Mouse (Mus musculus) heart, embryonic 12.5 days (tissue): ENCODE results near the gene Tecpr1. TPM values are rescaled to one million over a fixed set of nuclear protein-coding genes. Genes with fewer than 3 reads are reported as not detected.

Experiments used
- ATAC-seq: fragments of 200-750 bp; cut with Nextera tagmentation; 2 replicates; pipeline ENCODE4 v1.8.0; 2017; ENCODE audit warnings: moderate TSS enrichment, moderate library complexity; ENCODE audit not compliant: insufficient number of reproducible peaks, low FRiP score
- H3K27ac ChIP-seq: fragments of 300-500 bp; sonication (generic); 2 replicates; pipeline ENCODE4 v1.5.1; 2016; ENCODE audit warnings: mild to moderate bottlenecking, moderate library complexity; ENCODE audit not compliant: poor library complexity, severe bottlenecking
- H3K27me3 ChIP-seq: fragments of 300-500 bp; sonication (generic); replicated peaks from 2 replicates; pipeline ENCODE4 v1.6.1; 2016; ENCODE audit warnings: mild to moderate bottlenecking, moderate library complexity
- H3K36me3 ChIP-seq: fragments of 300-500 bp; sonication (generic); 2 replicates; pipeline ENCODE4 v1.6.1; 2016; ENCODE audit warnings: mild to moderate bottlenecking, moderate library complexity
- H3K4me1 ChIP-seq: fragments of 300-500 bp; sonication (generic); replicated peaks from 2 replicates; pipeline ENCODE4 v1.6.1; 2016; ENCODE audit warnings: mild to moderate bottlenecking
- H3K4me2 ChIP-seq: fragments of 300-500 bp; sonication (generic); 2 replicates; pipeline ENCODE4 v1.6.1; 2016; ENCODE audit warnings: mild to moderate bottlenecking, moderate library complexity
- H3K4me3 ChIP-seq: fragments of 300-500 bp; sonication (generic); 2 replicates; pipeline ENCODE4 v1.5.1; 2016; ENCODE audit warnings: mild to moderate bottlenecking
- H3K9ac ChIP-seq: fragments of 300-500 bp; sonication (generic); 2 replicates; pipeline ENCODE4 v1.6.1; 2016; ENCODE audit warnings: mild to moderate bottlenecking, moderate library complexity
- H3K9me3 ChIP-seq: fragments of 300-500 bp; sonication (generic); replicated peaks from 2 replicates; pipeline ENCODE4 v1.6.1; 2016; ENCODE audit warnings: mild to moderate bottlenecking, moderate library complexity
- WGBS: fragments of 180-500 bp; shearing (Covaris S2); methylation state at CpG from one replicate; pipeline ENCODE4 v1.1.7; 2016; 5-methylcytosine and 5-hydroxymethylcytosine counted together
- polyA plus RNA-seq: library from polyadenylated mRNA; unstranded; fragments of >200 nt; fragmentation: Nextera tagmentation; extraction: Ambion mirVana; gene quantifications from 2 replicates; pipeline ENCODE4 v1.2.1, GENCODE M21; 2016

Tecpr1 gene
- polyA plus RNA-seq, 1 experiment from 2014 or later, result 19.1 TPM

- Histone ChIP-seq H3K36me3 (peaks cover 16% of the 10 kb centered on the region), H3K4me3 (peak within 1 kb of the TSS; percentile 39), H3K4me1 (peaks cover 33% of the 10 kb centered on the region), H3K27me3 (no peaks in the 10 kb centered on the region), H3K27ac (no peak within 1 kb of the TSS), H3K4me2 (peak within 1 kb of the TSS; percentile 72), H3K9me3 (no peaks in the 10 kb centered on the region), H3K9ac (peak within 1 kb of the TSS; percentile 57)
- 3% methylated on average over 22 of the region's 26 CpGs for WGBS
- peak; percentile 65; the same call in 1 of the 2 replicates for ATAC-seq
Observed at GRCm38 (mm10) chr5:144189950-144190583, 33.3 kb downstream of the Tecpr1 start, which contains the start of gene Bhlha15. Gene Bhlha15, plus strand, starts transcription at chr5:144190286.

DNA sequence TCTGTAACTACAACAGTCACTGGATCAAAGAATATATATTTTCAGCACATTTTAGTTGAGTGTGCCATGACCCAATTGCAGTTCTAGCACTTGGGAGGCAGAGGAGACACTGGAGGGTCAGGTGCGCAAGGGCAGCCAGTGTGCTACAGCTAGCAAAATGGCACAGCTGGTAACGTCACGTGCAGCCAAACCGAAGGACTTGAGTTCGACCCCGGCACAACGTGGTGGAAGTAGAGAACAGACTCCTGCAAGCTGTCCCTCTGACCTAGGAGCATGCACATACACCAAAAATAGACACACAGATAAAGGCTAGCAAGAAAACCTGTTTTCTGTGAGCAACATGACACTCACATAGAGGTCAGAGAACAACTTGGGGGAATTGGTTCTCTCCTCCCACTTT, 34.1 kb downstream of the Tecpr1 start:
- Histone ChIP-seq H3K4me3 (no peak overlapping the region), H3K9me3 (no peaks in the 10 kb centered on the region), H3K4me1 (peaks cover 33% of the 10 kb centered on the region), H3K4me2 (peak overlapping the region; percentile 72), H3K27ac (no peak overlapping the region), H3K9ac (no peak overlapping the region), H3K36me3 (peaks cover 23% of the 10 kb centered on the region), H3K27me3 (no peaks in the 10 kb centered on the region)
- no peak for ATAC-seq
- WGBS, result 45% methylated on average over 7 of the region's 7 CpGs

- Histone ChIP-seq H3K4me2 (no peak overlapping the region), H3K4me1 (peaks cover 32% of the 10 kb centered on the region), H3K27ac (no peak overlapping the region), H3K4me3 (no peak overlapping the region), H3K36me3 (peaks cover 24% of the 10 kb centered on the region), H3K9ac (no peak overlapping the region), H3K27me3 (no peaks in the 10 kb centered on the region), H3K9me3 (no peaks in the 10 kb centered on the region)
- ATAC-seq, result no peak
- 84% methylated on average over 6 of the region's 6 CpGs for WGBS
Observed at GRCm38 (mm10) chr5:144188422-144188821, 35.0 kb downstream of the Tecpr1 start.

DNA sequence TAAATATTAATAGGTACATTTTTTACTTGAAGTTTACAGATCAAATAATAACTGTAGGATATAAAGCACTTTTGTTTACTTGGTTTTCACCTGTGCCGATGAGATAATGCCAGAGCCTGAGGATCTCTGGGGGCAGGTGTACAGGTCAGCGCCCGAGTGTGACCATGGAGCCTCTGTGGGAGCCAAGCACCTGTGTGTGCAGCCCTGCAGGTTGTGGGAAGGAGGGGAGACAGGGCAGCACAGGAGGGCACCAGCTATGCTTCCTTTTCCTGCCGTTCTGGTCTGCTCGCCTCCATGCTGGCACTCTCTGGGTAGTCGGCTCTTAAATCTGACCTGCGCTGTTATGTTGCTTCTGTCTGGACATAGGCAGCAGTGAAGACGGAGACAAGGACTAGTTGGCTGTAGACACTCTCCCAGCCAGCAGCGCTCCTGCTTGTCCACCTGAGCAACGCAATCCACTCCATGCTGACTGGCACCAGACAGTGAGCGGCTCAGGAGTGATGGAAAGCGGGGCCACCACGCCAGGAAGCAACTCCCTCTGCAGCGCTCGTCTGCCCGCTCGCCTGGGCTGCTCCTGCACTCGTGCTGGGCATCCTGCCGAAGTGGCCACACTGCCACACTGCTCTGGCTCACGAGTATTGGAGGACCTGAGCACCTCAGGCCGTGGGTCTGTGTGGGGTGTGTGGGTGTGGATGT, 38.9 kb downstream of the Tecpr1 start:
- H3K9me3 ChIP-seq, result no peaks in the 10 kb centered on the region
- peaks cover 29% of the 10 kb centered on the region for H3K4me1 ChIP-seq
- ATAC-seq, result no peak
- H3K36me3 ChIP-seq, result peaks cover 31% of the 10 kb centered on the region
- H3K4me2 ChIP-seq, result no peak overlapping the region
- 90% methylated on average over 21 of the region's 21 CpGs for WGBS
- H3K27me3 ChIP-seq, result no peaks in the 10 kb centered on the region
- H3K4me3 ChIP-seq, result no peak overlapping the region
- H3K27ac ChIP-seq, result no peak overlapping the region
- no peak overlapping the region for H3K9ac ChIP-seq

GRCm38 (mm10) chr5:144183647-144184335, 39.6 kb downstream of the Tecpr1 start:
- ATAC-seq, result no peak
- H3K4me2 ChIP-seq, result no peak overlapping the region
- H3K4me1 ChIP-seq, result peaks cover 22% of the 10 kb centered on the region
- H3K9me3 ChIP-seq, result no peaks in the 10 kb centered on the region
- no peak overlapping the region for H3K4me3 ChIP-seq
- peaks cover 38% of the 10 kb centered on the region for H3K36me3 ChIP-seq
- no peak overlapping the region for H3K27ac ChIP-seq
- H3K27me3 ChIP-seq, result no peaks in the 10 kb centered on the region
- no peak overlapping the region for H3K9ac ChIP-seq
- WGBS, result 80% methylated on average over 7 of the region's 7 CpGs

DNA sequence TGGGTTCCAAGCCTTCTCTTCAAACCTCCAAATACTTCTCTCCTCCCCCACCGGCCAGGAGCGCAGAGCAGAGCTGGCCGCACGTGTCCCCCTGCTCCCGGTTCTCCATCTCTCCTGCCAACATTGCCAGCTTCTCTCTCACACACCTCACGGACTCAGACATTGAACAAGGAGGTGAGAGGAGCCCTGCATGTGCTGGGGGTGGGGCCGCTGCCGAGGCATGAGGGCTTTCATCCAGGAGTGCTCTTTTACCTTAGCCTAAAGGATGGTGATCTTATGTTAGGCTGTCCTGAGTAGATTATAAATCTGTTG, 40.2 kb downstream of the Tecpr1 start:
- Histone ChIP-seq H3K27me3 (no peaks in the 10 kb centered on the region), H3K36me3 (peaks cover 36% of the 10 kb centered on the region), H3K4me2 (peak overlapping the region; percentile 22), H3K9me3 (no peaks in the 10 kb centered on the region), H3K27ac (no peak overlapping the region), H3K4me3 (no peak overlapping the region), H3K4me1 (peaks cover 20% of the 10 kb centered on the region), H3K9ac (no peak overlapping the region)
- no peak for ATAC-seq
- WGBS, result 15% methylated on average over 8 of the region's 8 CpGs

GRCm38 (mm10) chr5:144182542-144183247, 40.7 kb downstream of the Tecpr1 start:
- Histone ChIP-seq H3K27ac (no peak overlapping the region), H3K27me3 (no peaks in the 10 kb centered on the region), H3K9ac (no peak overlapping the region), H3K36me3 (peaks cover 35% of the 10 kb centered on the region), H3K9me3 (no peaks in the 10 kb centered on the region), H3K4me2 (peak overlapping the region; percentile 22), H3K4me1 (peaks cover 20% of the 10 kb centered on the region), H3K4me3 (no peak overlapping the region)
- ATAC-seq, result no peak; the same call in 1 of the 2 replicates
- 16% methylated on average over 20 of the region's 20 CpGs for WGBS

DNA sequence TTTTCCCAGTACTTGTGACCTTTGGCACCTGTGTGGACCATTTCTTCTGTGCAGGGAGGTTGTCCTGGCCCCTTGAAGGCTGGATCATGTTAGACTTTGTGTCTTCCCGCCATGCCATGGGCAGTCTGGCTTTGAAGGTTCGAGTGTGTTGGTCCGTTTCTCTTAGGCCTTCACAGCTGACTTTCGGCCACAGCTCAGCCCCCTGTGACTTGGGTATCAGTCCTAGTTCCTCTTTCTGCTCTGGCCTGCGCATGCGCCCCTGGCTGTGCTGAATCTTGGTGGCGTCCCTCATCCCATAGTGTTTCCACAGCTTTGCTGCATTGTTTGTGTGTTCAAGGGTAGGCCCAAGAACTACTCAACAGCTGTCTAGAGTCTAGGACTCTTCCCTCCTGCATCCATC, 42.2 kb downstream of the Tecpr1 start:
- Histone ChIP-seq H3K4me3 (no peak overlapping the region), H3K4me1 (peaks cover 20% of the 10 kb centered on the region), H3K27ac (no peak overlapping the region), H3K9me3 (no peaks in the 10 kb centered on the region), H3K36me3 (peaks cover 41% of the 10 kb centered on the region), H3K27me3 (no peaks in the 10 kb centered on the region), H3K9ac (no peak overlapping the region), H3K4me2 (no peak overlapping the region)
- no peak for ATAC-seq
- WGBS, result 86% methylated on average over 7 of the region's 7 CpGs

DNA sequence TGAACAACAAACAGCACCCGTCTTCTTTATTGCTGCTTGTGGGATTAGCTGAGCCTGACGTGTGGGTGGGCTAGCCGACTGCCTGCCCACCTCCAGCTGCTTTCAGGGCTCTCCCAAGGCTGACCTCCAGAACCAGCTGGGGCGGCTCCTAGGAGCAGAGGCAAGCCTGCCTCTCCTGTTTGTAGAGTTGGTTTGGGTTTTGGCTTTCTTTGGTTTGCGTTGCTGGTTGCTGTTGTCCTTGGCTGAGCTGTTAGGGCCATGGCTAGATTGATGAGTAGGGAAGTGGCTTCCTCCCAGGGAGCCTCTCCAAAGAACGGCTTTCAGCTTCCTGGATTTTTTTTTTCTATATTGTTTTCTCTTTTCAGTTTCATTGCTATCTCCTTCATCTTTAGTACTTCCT, 45.2 kb downstream of the Tecpr1 start:
- Histone ChIP-seq H3K9me3 (no peaks in the 10 kb centered on the region), H3K36me3 (peaks cover 54% of the 10 kb centered on the region), H3K27ac (no peak overlapping the region), H3K4me2 (no peak overlapping the region), H3K4me1 (peaks cover 13% of the 10 kb centered on the region), H3K4me3 (no peak overlapping the region), H3K27me3 (no peaks in the 10 kb centered on the region), H3K9ac (no peak overlapping the region)
- 61% methylated on average over 6 of the region's 6 CpGs for WGBS
- ATAC-seq, result no peak

DNA sequence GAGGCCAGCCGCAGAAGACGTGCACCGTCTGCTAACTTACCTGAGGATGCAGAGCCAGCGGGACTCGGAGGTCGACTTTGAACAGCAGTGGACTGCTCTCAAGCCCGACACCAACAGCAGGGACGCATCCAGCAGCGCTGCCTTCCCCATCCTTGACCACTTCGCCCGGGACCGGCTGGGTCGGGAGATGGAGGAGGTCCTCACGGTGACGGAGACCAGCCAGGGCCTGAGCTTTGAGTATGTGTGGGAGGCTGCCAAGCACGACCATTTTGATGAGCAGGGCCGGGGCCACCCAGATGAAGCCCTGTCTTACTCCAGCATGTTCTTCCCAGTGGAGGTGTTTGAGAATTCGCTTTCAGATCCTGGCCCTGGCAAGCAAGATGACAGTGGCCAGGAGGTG, 49.8 kb downstream of the Tecpr1 start:
- no peak overlapping the region for H3K4me3 ChIP-seq
- H3K27me3 ChIP-seq, result no peaks in the 10 kb centered on the region
- peaks cover 73% of the 10 kb centered on the region for H3K36me3 ChIP-seq
- H3K27ac ChIP-seq, result no peak overlapping the region
- WGBS, result 92% methylated on average over 18 of the region's 18 CpGs
- no peaks in the 10 kb centered on the region for H3K9me3 ChIP-seq
- H3K9ac ChIP-seq, result no peak overlapping the region
- H3K4me1 ChIP-seq, result no peaks in the 10 kb centered on the region
- H3K4me2 ChIP-seq, result no peak overlapping the region
- ATAC-seq, result no peak
